Mouse (Mus musculus) cerebellum, adult 2 months (tissue): Measurements from ENCODE around the gene Il1r2. TPM values are rescaled to one million over a fixed set of nuclear protein-coding genes. Genes with fewer than 3 reads are reported as not detected.

Source experiments
- DNase-seq, 2 experiments: peaks; one replicate each; pipeline ENCODE4 v3.0.0; 2021
- H3K27ac ChIP-seq: fragments of 200-500 bp; 2 replicates; pipeline ENCODE4 v1.5.1; 2012; ENCODE audit warnings: low read length, control low read depth, inconsistent platforms; ENCODE audit not compliant: insufficient read depth
- H3K27me3 ChIP-seq: fragments of 200-500 bp; 2 replicates; pipeline ENCODE4 v1.6.1; 2012; ENCODE audit warnings: inconsistent platforms, mild to moderate bottlenecking, low read length, moderate library complexity; ENCODE audit not compliant: control insufficient read depth, insufficient read depth
- H3K4me1 ChIP-seq: fragments of 200-500 bp; 2 replicates; pipeline ENCODE4 v1.6.1; 2011; ENCODE audit warnings: low read length; ENCODE audit not compliant: control insufficient read depth, insufficient read depth
- H3K4me3 ChIP-seq: fragments of 200-500 bp; replicated peaks from 2 replicates; pipeline ENCODE3; 2011; ENCODE audit warnings: mild to moderate bottlenecking, low read depth, low read length, control low read depth; ENCODE audit not compliant: insufficient read depth
- CTCF ChIP-seq: fragments of 200-500 bp; IDR thresholded peaks from 2 replicates; pipeline ENCODE4 v1.5.1; 2011; ENCODE audit warnings: low read depth, mild to moderate bottlenecking, control low read depth, low read length, moderate library complexity, borderline replicate concordance; ENCODE audit not compliant: insufficient read depth
- POLR2A ChIP-seq: fragments of 200-500 bp; IDR thresholded peaks from 2 replicates; pipeline ENCODE4 v1.6.1; 2011; ENCODE audit warnings: low read length, control low read depth, borderline replicate concordance; ENCODE audit not compliant: insufficient read depth
- WGBS: fragments of 180-500 bp; shearing (Covaris S2); methylation state at CpG from one replicate; pipeline ENCODE4 v1.1.7; 2018; 5-methylcytosine and 5-hydroxymethylcytosine counted together
- polyA plus RNA-seq: library from polyadenylated mRNA; depleted of rRNA; stranded (reverse); fragments of >200 nt; gene quantifications from 2 replicates; pipeline ENCODE4 v1.2.3, GENCODE M21; 2012

Il1r2 gene
- polyA plus RNA-seq, 1 experiment: 0.62 TPM

DNA sequence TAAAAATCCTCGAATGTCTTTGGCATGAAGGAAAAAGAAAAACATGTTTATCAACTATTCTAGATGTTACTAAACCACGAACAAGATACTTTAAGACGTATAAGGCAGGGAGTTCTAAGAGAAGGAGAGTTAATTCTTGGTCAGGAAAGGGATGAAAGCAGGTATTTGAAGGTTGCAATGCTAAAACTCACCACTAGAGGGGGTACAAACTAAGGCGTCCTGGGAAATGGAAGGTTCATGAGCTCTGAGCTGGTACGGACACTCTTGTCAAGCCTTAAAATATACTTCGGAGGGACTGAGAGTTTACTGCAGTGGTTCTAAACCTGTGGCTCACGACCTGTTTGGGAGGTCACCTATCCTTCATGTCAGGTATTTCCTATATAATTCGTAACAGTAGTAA lies 41.4 kb downstream of the Il1r2 start:
- Histone ChIP-seq H3K4me3 (no peak overlapping the region), H3K27me3 (no peaks in the 10 kb centered on the region), H3K4me1 (no peaks in the 10 kb centered on the region), H3K27ac (no peak overlapping the region)
- TF ChIP-seq CTCF (peak; percentile 62; the same call in 1 of the 2 replicates), POLR2A (no peak)
- WGBS: 42% methylated on average over 8 of the region's 8 CpGs
- DNase-seq: peak in 1 of 2 experiments; percentile 24

DNA sequence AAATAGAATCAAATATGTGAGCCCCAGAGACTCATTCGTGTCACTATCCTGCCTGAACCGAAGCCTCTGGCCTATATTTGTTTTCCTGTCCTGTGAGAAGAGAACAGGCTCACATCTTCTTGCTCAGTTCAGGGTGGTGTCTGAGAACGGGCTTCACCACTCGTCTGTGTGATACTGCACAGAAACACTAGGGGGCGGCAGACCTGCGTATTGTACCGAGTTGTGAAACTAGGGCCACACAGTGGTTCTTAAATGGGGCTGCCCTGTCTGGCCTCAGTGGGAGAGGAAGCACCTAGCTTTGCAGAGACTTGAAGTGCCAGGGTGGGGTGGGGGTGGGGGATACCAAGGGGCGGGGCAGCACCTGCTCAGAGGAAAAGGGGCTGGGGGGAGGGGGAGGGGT lies 42.5 kb downstream of the Il1r2 start:
- Histone ChIP-seq H3K4me3 (no peak overlapping the region), H3K4me1 (no peaks in the 10 kb centered on the region), H3K27ac (no peak overlapping the region), H3K27me3 (no peaks in the 10 kb centered on the region)
- peak; percentile 45 to 60 for DNase-seq
- WGBS: 8% methylated on average over 8 of the region's 8 CpGs
- peak; percentile 85 for TF ChIP-seq CTCF
- no peak for TF ChIP-seq POLR2A

DNA sequence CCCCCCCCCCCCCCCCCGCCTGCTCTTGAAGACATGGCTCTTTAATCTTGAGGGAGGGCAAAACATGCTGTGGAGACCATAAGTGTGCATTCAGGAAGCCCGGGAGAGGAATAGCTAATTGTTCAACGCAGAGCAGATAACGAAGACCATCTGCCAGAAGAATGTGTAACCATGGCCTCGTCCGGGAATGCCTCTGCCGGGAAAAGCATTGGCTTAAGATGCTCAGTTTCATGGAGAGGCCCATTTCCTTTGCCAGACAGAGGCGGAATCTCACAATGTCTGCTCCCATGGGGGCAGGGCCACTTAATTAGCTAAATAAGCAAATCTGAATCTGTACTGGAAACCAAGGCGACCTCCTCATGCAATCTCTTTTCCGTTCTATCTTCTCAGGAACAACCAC lies 43.7 kb downstream of the Il1r2 start:
- H3K4me1 ChIP-seq: no peaks in the 10 kb centered on the region
- DNase-seq: no peak

DNA sequence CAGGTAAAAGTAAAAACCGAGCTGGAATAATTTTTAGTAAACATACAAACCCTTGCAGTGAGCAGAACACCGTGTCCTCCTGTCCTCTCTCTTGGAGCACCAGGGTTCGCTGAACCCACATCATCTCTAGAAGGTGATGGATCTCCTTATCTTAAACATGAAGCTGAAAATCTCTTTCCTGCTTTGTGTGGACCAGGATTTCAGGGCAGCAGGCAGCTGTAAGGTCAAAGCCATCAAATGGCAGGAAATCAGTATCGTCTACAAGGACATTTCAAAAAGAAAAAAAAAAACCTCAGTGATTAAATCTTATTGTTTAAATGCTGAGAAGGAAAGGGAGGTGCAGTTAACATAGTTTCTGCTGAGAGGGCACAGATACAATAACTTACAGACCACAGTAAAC lies 50.4 kb downstream of the Il1r2 start:
- DNase-seq: no peak

More for the DNA sequence above, 43.7 kb downstream of the Il1r2 start:
- no peak overlapping the region for H3K27ac ChIP-seq
- 19% methylated on average over 10 of the region's 10 CpGs for WGBS
- TF ChIP-seq CTCF (no peak), POLR2A (no peak)
- H3K27me3 ChIP-seq: no peaks in the 10 kb centered on the region
- H3K4me3 ChIP-seq: no peak overlapping the region

DNA sequence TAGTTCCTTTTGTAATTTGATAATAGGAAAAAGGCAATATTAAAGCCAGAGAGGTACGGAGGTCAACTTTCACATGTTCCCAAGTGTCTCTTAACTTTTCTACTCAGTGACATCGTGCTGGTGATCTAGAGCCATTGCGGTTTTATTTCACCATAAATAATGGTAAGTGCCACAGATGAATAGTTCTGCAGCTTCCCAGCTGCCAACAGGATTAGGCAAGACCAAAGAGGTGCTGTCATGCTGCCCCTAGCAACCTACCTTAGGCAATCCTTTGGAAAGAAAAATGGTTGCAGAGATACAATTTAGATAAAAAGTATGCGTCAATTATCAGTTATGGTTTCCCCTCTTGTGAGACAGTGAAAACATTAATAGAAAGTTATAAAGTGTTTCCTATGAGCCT lies 54.6 kb downstream of the Il1r2 start:
- DNase-seq: no peak
- no peak for TF ChIP-seq CTCF
- TF ChIP-seq POLR2A: no peak
- Histone ChIP-seq H3K4me3 (no peak overlapping the region), H3K4me1 (peaks cover 5% of the 10 kb centered on the region), H3K27me3 (no peaks in the 10 kb centered on the region), H3K27ac (no peak overlapping the region)
- 88% methylated on average over 4 of the region's 4 CpGs for WGBS

More for the DNA sequence above, 50.4 kb downstream of the Il1r2 start:
- 85% methylated on average over 4 of the region's 4 CpGs for WGBS
- Histone ChIP-seq H3K27me3 (no peaks in the 10 kb centered on the region), H3K4me3 (no peak overlapping the region), H3K27ac (no peak overlapping the region), H3K4me1 (no peaks in the 10 kb centered on the region)
- TF ChIP-seq CTCF (no peak), POLR2A (no peak)

DNA sequence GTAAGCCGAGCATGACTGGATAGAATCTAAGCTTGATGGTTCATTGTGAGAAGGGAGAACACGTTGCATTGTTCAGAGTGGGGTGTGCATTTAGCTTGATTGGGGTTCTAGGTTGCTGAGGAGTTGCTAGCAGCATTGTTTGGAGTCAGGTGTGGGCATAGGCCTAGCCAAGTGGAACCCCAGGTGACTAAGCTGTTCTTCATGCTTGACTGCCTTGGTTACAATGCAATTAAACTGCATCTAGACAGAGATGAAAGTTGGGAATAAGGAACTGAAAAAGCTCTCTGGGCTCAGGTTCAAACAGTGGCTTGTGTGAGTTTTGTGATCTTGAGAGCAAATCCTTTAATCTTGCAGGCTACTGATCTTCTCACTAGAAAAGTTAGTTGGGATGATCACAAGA lies 55.4 kb downstream of the Il1r2 start:
- Histone ChIP-seq H3K4me3 (no peak overlapping the region), H3K4me1 (peaks cover 5% of the 10 kb centered on the region), H3K27ac (no peak overlapping the region), H3K27me3 (no peaks in the 10 kb centered on the region)
- no peak for DNase-seq
- no peak for TF ChIP-seq CTCF
- TF ChIP-seq POLR2A: no peak
- 70% methylated on average over 2 of the region's 2 CpGs for WGBS

DNA sequence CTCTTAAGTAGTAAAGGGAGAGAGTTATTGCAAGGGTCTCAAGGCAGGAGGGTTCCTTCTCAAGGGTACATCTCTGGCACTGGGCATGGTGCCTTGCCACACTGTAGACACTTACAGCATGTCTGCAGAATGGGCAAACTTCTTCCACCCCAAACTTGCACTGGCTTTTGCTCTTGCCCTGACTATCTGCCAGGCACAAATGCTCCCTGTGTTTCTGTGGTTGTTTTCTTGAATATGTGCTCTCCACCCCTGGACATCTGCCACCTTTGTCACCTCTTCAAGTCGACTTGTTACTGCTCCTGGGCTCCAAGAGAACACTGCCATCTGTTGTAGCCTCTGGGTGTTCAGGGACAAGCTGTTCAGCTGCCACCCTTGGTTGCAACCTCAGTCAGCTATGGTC lies 57.8 kb downstream of the Il1r2 start:
- H3K4me1 ChIP-seq: peaks cover 5% of the 10 kb centered on the region
- no peak for TF ChIP-seq CTCF
- TF ChIP-seq POLR2A: no peak
- WGBS: 4% methylated on average over 1 of the region's 1 CpGs
- DNase-seq: peak in 1 of 2 experiments; percentile 37
- no peak overlapping the region for H3K4me3 ChIP-seq
- H3K27ac ChIP-seq: no peak overlapping the region
- no peaks in the 10 kb centered on the region for H3K27me3 ChIP-seq

DNA sequence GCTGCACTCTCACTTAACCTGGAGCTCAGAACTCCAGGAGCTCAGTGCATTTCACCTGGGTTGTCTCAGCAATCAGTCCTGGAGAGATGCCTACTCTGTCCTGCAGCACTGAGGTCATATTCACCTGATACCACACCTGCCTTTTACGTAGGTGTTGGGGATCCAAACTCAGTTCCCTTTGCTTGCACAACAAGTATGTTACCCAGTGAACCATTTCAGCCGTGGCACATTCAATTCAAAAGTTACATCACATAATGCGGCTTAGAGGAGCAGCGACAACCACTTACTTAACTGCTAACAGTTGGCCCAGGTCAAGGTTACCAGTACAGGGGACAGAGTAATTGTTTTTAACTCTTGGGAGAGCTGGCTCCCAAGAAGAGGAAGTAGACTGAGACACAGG lies 58.8 kb downstream of the Il1r2 start:
- H3K4me3 ChIP-seq: no peak overlapping the region
- WGBS: 87% methylated on average over 4 of the region's 4 CpGs
- TF ChIP-seq CTCF (no peak), POLR2A (no peak)
- peaks cover 5% of the 10 kb centered on the region for H3K4me1 ChIP-seq
- DNase-seq: no peak
- no peaks in the 10 kb centered on the region for H3K27me3 ChIP-seq
- no peak overlapping the region for H3K27ac ChIP-seq
